In genomic region chr9:29645796-29646400, GRCm38 (mm10) we compare ENCODE assay signal across 27 mouse cellular contexts.
DNase-seq lines count a peak whose midpoint lies in the region; ATAC-seq and TF ChIP-seq lines count a peak whose summit lies in the region.
"Had no signal": no experiment of that assay in that cellular context is flagged by ENCODE, and none has a peak within 500 bp of the region (broad histone marks: within the 10 kb centered on the region; RNA-seq: fewer than 3 reads in every experiment).

No protein-coding gene starts in this region.

- no peak overlapping the region for H3K4me2 ChIP-seq in hindbrain, postnatal 0 days (ENCODE audit: low read depth, low read length)
- H3K4me2 ChIP-seq in hindbrain, embryonic 11.5 days (replicated peaks; ENCODE audit: low read depth, low read length) = no peak overlapping the region
- no peak overlapping the region for H3K4me2 ChIP-seq in neural tube, embryonic 13.5 days
- no peak overlapping the region for H3K4me2 ChIP-seq in neural tube, embryonic 15.5 days
- H3K4me2 ChIP-seq: forebrain, embryonic 13.5 days; heart, embryonic 12.5 days; hindbrain, embryonic 15.5 days had no signal

- no peak overlapping the region for H3K9ac ChIP-seq in hindbrain, postnatal 0 days (replicated peaks; ENCODE audit: low read length)
- no peak overlapping the region for H3K9ac ChIP-seq in hindbrain, embryonic 11.5 days (ENCODE audit: low read depth, low read length)
- H3K9ac ChIP-seq in neural tube, embryonic 13.5 days = 0 out of 2 replicates have a peak overlapping the region, but pooled peaks have one; percentile 8
- H3K9ac ChIP-seq in neural tube, embryonic 15.5 days (replicated peaks) = no peak overlapping the region
- H3K9ac ChIP-seq: forebrain, embryonic 13.5 days; heart, embryonic 12.5 days; hindbrain, embryonic 15.5 days; liver, embryonic 14.5 days had no signal

- TF ChIP-seq CTCF in hindbrain, postnatal 0 days (IDR thresholded peaks at IDR 0.05; ENCODE audit: low read depth) = no peak

- H3K4me1 ChIP-seq in hindbrain, postnatal 0 days (ENCODE audit: insufficient read depth, low read length) = peaks cover 8% of the 10 kb centered on the region
- H3K4me1 ChIP-seq in hindbrain, embryonic 11.5 days (replicated peaks; ENCODE audit: control insufficient read depth, insufficient read depth, low read length) = no peaks in the 10 kb centered on the region; the same call in 1 of the 2 replicates
- H3K4me1 ChIP-seq in neural tube, embryonic 13.5 days (replicated peaks) = peaks cover 35% of the 10 kb centered on the region
- H3K4me1 ChIP-seq in neural tube, embryonic 15.5 days = peaks cover 23% of the 10 kb centered on the region; the same call in 1 of the 2 replicates

- no peaks in the 10 kb centered on the region for H3K27me3 ChIP-seq in hindbrain, postnatal 0 days (ENCODE audit: insufficient read depth, low read length)
- H3K27me3 ChIP-seq in hindbrain, embryonic 11.5 days (ENCODE audit: control insufficient read depth, insufficient read depth, low read length) = no peaks in the 10 kb centered on the region
- H3K27me3 ChIP-seq in neural tube, embryonic 13.5 days = no peaks in the 10 kb centered on the region
- H3K27me3 ChIP-seq in neural tube, embryonic 15.5 days (replicated peaks) = no peaks in the 10 kb centered on the region
- H3K27me3 ChIP-seq: CH12.LX; hindbrain, embryonic 15.5 days had no signal

- H3K27ac ChIP-seq in hindbrain, postnatal 0 days = no peak overlapping the region
- no peak overlapping the region for H3K27ac ChIP-seq in hindbrain, embryonic 11.5 days (ENCODE audit: low read depth, low read length)
- H3K27ac ChIP-seq in neural tube, embryonic 13.5 days (replicated peaks) = no peak overlapping the region
- no peak overlapping the region for H3K27ac ChIP-seq in neural tube, embryonic 15.5 days (replicated peaks)
- H3K27ac ChIP-seq: forebrain, embryonic 13.5 days; hindbrain, embryonic 15.5 days; kidney, postnatal 0 days; liver, embryonic 14.5 days; macrophage had no signal

- H3K36me3 ChIP-seq in hindbrain, postnatal 0 days (ENCODE audit: insufficient read depth, low read length) = no peaks in the 10 kb centered on the region
- no peaks in the 10 kb centered on the region for H3K36me3 ChIP-seq in hindbrain, embryonic 11.5 days (ENCODE audit: control insufficient read depth, insufficient read depth, low read length)
- H3K36me3 ChIP-seq in neural tube, embryonic 13.5 days = no peaks in the 10 kb centered on the region
- H3K36me3 ChIP-seq in neural tube, embryonic 15.5 days = no peaks in the 10 kb centered on the region
- H3K36me3 ChIP-seq: heart, embryonic 12.5 days; hindbrain, embryonic 15.5 days had no signal

- peak; percentile 60 for DNase-seq in adrenal gland, adult 2 months
- DNase-seq in adrenal gland, postnatal 14 days = no peak
- DNase-seq in cerebellum, postnatal 14 days = peak; percentile 21 to 43
- DNase-seq in cerebellum, postnatal 4 days (ENCODE audit: low spot score in 2 of 2) = no peak
- peak; percentile 10 for DNase-seq in hindbrain, postnatal 0 days (ENCODE audit: low spot score)
- DNase-seq in hindbrain, embryonic 11.5 days (ENCODE audit: low spot score) = no peak
- DNase-seq: cerebellum, adult 11 months; gastrocnemius, postnatal 10 days; heart, postnatal 4 days; kidney, adult 8-10 months; kidney, postnatal 4 days; lung, adult 2 months; lung, postnatal 10 days; right cerebral cortex, adult 18-20 months; spleen, adult 18-20 months; thymus, adult 18-20 months; thymus, postnatal 25 days had no signal

- H3K9me3 ChIP-seq in hindbrain, postnatal 0 days (ENCODE audit: low read length) = no peaks in the 10 kb centered on the region
- H3K9me3 ChIP-seq in hindbrain, embryonic 11.5 days (ENCODE audit: control insufficient read depth, low read length) = no peaks in the 10 kb centered on the region
- H3K9me3 ChIP-seq in neural tube, embryonic 13.5 days = no peaks in the 10 kb centered on the region
- no peaks in the 10 kb centered on the region for H3K9me3 ChIP-seq in neural tube, embryonic 15.5 days (replicated peaks)
- H3K9me3 ChIP-seq: forebrain, embryonic 13.5 days; heart, embryonic 12.5 days; hindbrain, embryonic 15.5 days had no signal

- ATAC-seq in hindbrain, postnatal 0 days = no peak
- ATAC-seq in hindbrain, embryonic 11.5 days (ENCODE audit: low FRiP score) = no peak
- ATAC-seq in neural tube, embryonic 13.5 days (ENCODE audit: low read depth) = no peak
- no peak for ATAC-seq in neural tube, embryonic 15.5 days (ENCODE audit: low FRiP score)
- ATAC-seq: forebrain, embryonic 13.5 days; intestine, embryonic 16.5 days had no signal

- no peak overlapping the region for H3K4me3 ChIP-seq in hindbrain, postnatal 0 days (ENCODE audit: low read length)
- H3K4me3 ChIP-seq in hindbrain, embryonic 11.5 days (ENCODE audit: low read depth, low read length) = no peak overlapping the region
- no peak overlapping the region for H3K4me3 ChIP-seq in neural tube, embryonic 13.5 days
- no peak overlapping the region for H3K4me3 ChIP-seq in neural tube, embryonic 15.5 days (replicated peaks)
- H3K4me3 ChIP-seq: forebrain, embryonic 13.5 days; heart, embryonic 12.5 days; hindbrain, embryonic 15.5 days had no signal

- WGBS in hindbrain, postnatal 0 days = 38% methylated on average over 8 of the region's 8 CpGs
- WGBS in hindbrain, embryonic 11.5 days = 45% methylated on average over 8 of the region's 8 CpGs
- WGBS in neural tube, embryonic 13.5 days = 48% methylated on average over 8 of the region's 8 CpGs
- WGBS in neural tube, embryonic 15.5 days = 54% methylated on average over 8 of the region's 8 CpGs

Comparison
In these comparisons a context has a peak if more than half of its experiments do, and no peak if none do; other contexts are left out.
1. DNase-seq: peak in adrenal gland, adult 2 months (single experiment), cerebellum, postnatal 14 days (2 of 2) and hindbrain, postnatal 0 days (single experiment); none in adrenal gland, postnatal 14 days (single experiment), cerebellum, postnatal 4 days (0 of 2) and hindbrain, embryonic 11.5 days (single experiment).